Mouse (Mus musculus) kidney, postnatal 14 days (tissue): ENCODE results near the gene Apln.
A peak's percentile ranks its signal among the peaks of the same experiment; 100 is the strongest.

Source experiments
- DNase-seq: peaks from one replicate; pipeline ENCODE4 v3.0.0; 2022; ENCODE audit warnings: mixed read lengths

The Apln gene

GRCm38 (mm10) chrX:48034144-48035113 lies at the start of gene Apln:
TSS of gene Apln (minus strand) at chrX:48034853.
- DNase-seq, result peak; percentile 57

- DNase-seq, result peak; percentile 4
Measured at GRCm38 (mm10) chrX:48082364-48082763, 47.7 kb upstream of the Apln start.

- DNase-seq, result no peak
Measured at GRCm38 (mm10) chrX:48076806-48077425, 42.3 kb upstream of the Apln start.

GRCm38 (mm10) chrX:48074691-48075090 lies 40.0 kb upstream of the Apln start:
- peak; percentile 11 for DNase-seq

- no peak for DNase-seq
Measured at GRCm38 (mm10) chrX:48072401-48072800, 37.7 kb upstream of the Apln start.

GRCm38 (mm10) chrX:48071961-48072360 lies 37.3 kb upstream of the Apln start:
- no peak for DNase-seq

- no peak for DNase-seq
Measured at GRCm38 (mm10) chrX:48066891-48067290, 32.2 kb upstream of the Apln start.

- peak; percentile 26 for DNase-seq
Measured at GRCm38 (mm10) chrX:48064166-48064853, 29.7 kb upstream of the Apln start.

GRCm38 (mm10) chrX:48062481-48062880 lies 27.8 kb upstream of the Apln start:
- DNase-seq, result no peak

GRCm38 (mm10) chrX:48054186-48055015 lies 19.7 kb upstream of the Apln start:
- peak; percentile 41 for DNase-seq

GRCm38 (mm10) chrX:48053743-48054142 lies 19.1 kb upstream of the Apln start:
- DNase-seq, result no peak

GRCm38 (mm10) chrX:48046315-48046714 lies 11.7 kb upstream of the Apln start:
- no peak for DNase-seq

- peak; percentile 10 for DNase-seq
Measured at GRCm38 (mm10) chrX:48044261-48044660, 9.6 kb upstream of the Apln start.

GRCm38 (mm10) chrX:48042748-48043147 lies 8.1 kb upstream of the Apln start:
- no peak for DNase-seq

- no peak for DNase-seq
Measured at GRCm38 (mm10) chrX:48040379-48040778, 5.7 kb upstream of the Apln start.

GRCm38 (mm10) chrX:48033766-48034143 lies 898 bp downstream of the Apln start:
- DNase-seq, result peak; percentile 3

GRCm38 (mm10) chrX:48033024-48033423 lies 1.6 kb downstream of the Apln start:
- peak; percentile 52 for DNase-seq

GRCm38 (mm10) chrX:48031866-48032265 lies 2.8 kb downstream of the Apln start:
- DNase-seq, result peak; percentile 67

GRCm38 (mm10) chrX:48030593-48030992 lies 4.1 kb downstream of the Apln start:
- no peak for DNase-seq

- DNase-seq, result no peak
Measured at GRCm38 (mm10) chrX:48022811-48023210, 11.8 kb downstream of the Apln start.

- peak; percentile 74 for DNase-seq
Measured at GRCm38 (mm10) chrX:48019940-48020339, 14.7 kb downstream of the Apln start.

- DNase-seq, result no peak
Measured at GRCm38 (mm10) chrX:48019359-48019758, 15.3 kb downstream of the Apln start.
